Mouse (Mus musculus) forebrain, embryonic 11.5 days (tissue): Measurements from ENCODE around the gene Ugt1a2. TPM values are rescaled to one million over a fixed set of nuclear protein-coding genes. Genes with fewer than 3 reads are reported as not detected.

Experiments used
- ATAC-seq: fragments of 200-750 bp; cut with Nextera tagmentation; replicated peaks from 2 replicates; pipeline ENCODE4 v1.8.0; 2017; ENCODE audit warnings: moderate TSS enrichment; ENCODE audit not compliant: low FRiP score
- DNase-seq: peaks from one replicate; pipeline ENCODE4 v3.0.0-alpha.2; 2017; ENCODE audit warnings: low spot score
- H3K27ac ChIP-seq: fragments of 300-500 bp; sonication (generic); 2 replicates; pipeline ENCODE4 v1.5.1; 2014; ENCODE audit warnings: low read depth, low read length
- H3K27me3 ChIP-seq: fragments of 300-500 bp; sonication (generic); 2 replicates; pipeline ENCODE4 v1.6.1; 2014; ENCODE audit warnings: mild to moderate bottlenecking, low read length, mixed read lengths; ENCODE audit not compliant: control insufficient read depth, insufficient read depth
- H3K36me3 ChIP-seq: fragments of 300-500 bp; sonication (generic); 2 replicates; pipeline ENCODE4 v1.6.1; 2014; ENCODE audit warnings: mild to moderate bottlenecking, low read length, moderate library complexity, mixed read lengths; ENCODE audit not compliant: control insufficient read depth, insufficient read depth
- H3K4me1 ChIP-seq: fragments of 300-500 bp; sonication (generic); replicated peaks from 2 replicates; pipeline ENCODE4 v1.6.1; 2014; ENCODE audit warnings: low read length, mixed read lengths; ENCODE audit not compliant: control insufficient read depth, insufficient read depth
- H3K4me2 ChIP-seq: fragments of 300-500 bp; sonication (generic); 2 replicates; pipeline ENCODE4 v1.6.1; 2014; ENCODE audit warnings: low read depth, mild to moderate bottlenecking, low read length, moderate library complexity, mixed read lengths; ENCODE audit not compliant: severe bottlenecking
- H3K4me3 ChIP-seq: fragments of 300-500 bp; sonication (generic); 2 replicates; pipeline ENCODE4 v1.5.1; 2014; ENCODE audit warnings: low read depth, low read length
- H3K9ac ChIP-seq: fragments of 300-500 bp; sonication (generic); 2 replicates; pipeline ENCODE4 v1.6.1; 2014; ENCODE audit warnings: low read length
- H3K9me3 ChIP-seq: fragments of 300-500 bp; sonication (generic); 2 replicates; pipeline ENCODE4 v1.6.1; 2016; ENCODE audit warnings: low read length, mixed read lengths; ENCODE audit not compliant: control insufficient read depth
- WGBS: fragments of 180-500 bp; shearing (Covaris S2); extraction: QIAGEN DNeasy Blood & Tissue Kit; methylation state at CpG from one replicate; pipeline ENCODE4 v1.1.7; 2014; 5-methylcytosine and 5-hydroxymethylcytosine counted together
- polyA plus RNA-seq: library from polyadenylated mRNA; unstranded; fragments of >200 nt; fragmentation: Nextera tagmentation; extraction: Ambion mirVana; gene quantifications from 2 replicates; pipeline ENCODE4 v1.2.1, GENCODE M21; 2014

The Ugt1a2 gene
- polyA plus RNA-seq, 1 experiment from 2014 or later, result not detected

DNA sequence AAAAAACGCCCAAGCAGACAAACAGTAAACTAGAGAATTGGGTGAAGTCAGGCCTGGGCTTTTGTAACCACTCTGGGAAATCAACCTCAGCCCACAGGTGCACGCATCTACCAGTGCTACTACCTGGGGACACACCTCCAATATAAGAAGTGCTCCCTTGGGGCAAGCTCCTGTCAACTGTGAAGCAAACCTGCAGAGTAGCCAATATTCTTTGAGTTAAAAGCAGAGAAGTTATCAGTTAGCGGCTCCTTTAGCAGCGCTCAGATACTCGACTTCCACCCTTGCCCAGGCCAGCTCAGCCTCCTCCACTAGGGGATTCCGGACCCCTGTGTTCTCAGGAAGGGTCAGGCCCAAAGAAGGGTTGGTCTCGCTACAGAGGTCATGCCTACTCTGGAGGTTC, 61.3 kb downstream of the Ugt1a2 start:
- Histone ChIP-seq H3K36me3 (peaks cover 64% of the 10 kb centered on the region), H3K4me3 (no peak overlapping the region), H3K27ac (no peak overlapping the region), H3K27me3 (no peaks in the 10 kb centered on the region), H3K9ac (no peak overlapping the region), H3K4me2 (no peak overlapping the region), H3K9me3 (peaks cover 30% of the 10 kb centered on the region), H3K4me1 (no peaks in the 10 kb centered on the region)
- DNase-seq (no peak), ATAC-seq (no peak)
- 86% methylated on average over 7 of the region's 7 CpGs for WGBS

DNA sequence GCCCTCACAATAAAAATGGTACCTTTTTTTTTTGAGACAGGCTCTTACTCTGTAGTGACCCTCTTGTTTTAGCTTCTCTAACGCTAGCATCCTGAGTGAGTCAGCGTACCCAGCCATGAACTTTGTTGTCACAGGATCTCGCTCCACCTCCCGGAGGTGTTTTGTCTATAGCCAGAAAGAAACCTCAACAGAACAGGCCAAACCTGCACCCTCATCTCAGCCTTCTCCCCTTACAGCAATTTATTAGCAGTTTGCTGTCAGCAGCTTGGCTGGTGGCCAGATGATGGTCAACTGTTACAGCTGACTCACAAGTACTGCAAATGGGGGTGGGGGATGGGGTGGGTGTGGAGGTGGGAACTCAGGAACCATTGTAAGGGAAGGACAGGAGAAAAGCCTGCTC, 61.9 kb downstream of the Ugt1a2 start:
- Histone ChIP-seq H3K36me3 (peaks cover 69% of the 10 kb centered on the region), H3K9me3 (peaks cover 25% of the 10 kb centered on the region), H3K4me1 (no peaks in the 10 kb centered on the region), H3K27ac (no peak overlapping the region), H3K27me3 (no peaks in the 10 kb centered on the region), H3K4me3 (no peak overlapping the region), H3K9ac (no peak overlapping the region), H3K4me2 (no peak overlapping the region)
- no peak for DNase-seq
- WGBS, result 89% methylated on average over 4 of the region's 4 CpGs
- no peak for ATAC-seq

DNA sequence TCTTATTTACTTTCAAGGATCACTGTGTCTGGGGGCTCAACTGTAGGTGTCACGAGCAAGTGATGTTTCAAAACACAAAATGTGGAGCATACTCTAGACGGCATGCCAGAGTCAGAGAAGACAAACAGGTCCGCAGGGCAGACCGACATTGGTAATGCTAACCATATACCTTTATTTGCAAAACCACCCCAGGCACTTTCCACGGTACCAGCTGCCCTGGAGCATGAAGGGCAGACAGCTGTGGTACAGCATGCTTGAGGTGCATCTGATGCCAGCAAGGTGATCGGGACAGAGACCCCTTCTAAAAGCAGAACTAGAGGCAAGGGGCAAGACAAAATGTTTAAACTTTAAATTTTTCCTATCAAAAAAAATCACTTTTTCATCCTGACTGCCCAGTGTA, 62.6 kb downstream of the Ugt1a2 start:
- DNase-seq (no peak), ATAC-seq (no peak)
- Histone ChIP-seq H3K27me3 (no peaks in the 10 kb centered on the region), H3K9ac (no peak overlapping the region), H3K4me1 (no peaks in the 10 kb centered on the region), H3K9me3 (peaks cover 18% of the 10 kb centered on the region), H3K27ac (no peak overlapping the region), H3K36me3 (peaks cover 76% of the 10 kb centered on the region), H3K4me2 (no peak overlapping the region), H3K4me3 (no peak overlapping the region)
- WGBS, result 79% methylated on average over 6 of the region's 6 CpGs

DNA sequence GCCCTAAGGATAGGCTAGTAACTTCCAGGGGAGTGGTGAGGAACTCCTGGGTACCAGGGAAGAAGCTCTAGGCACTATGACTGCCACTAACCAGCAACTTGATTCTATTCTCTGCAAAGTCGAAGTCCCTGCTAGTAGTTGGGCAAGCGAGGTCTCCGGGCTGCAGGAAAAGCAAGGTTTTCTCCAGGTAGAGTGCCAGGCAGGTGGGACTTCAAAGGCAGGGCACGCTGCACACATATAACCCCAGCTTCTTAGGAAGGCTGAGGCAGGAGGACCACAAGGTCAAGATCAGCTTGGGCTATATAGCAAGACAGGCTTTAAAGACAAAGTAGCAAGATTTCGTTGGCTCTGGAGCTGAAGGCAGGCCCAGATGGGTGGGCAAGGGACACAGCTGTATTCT, 63.4 kb downstream of the Ugt1a2 start:
- DNase-seq (no peak), ATAC-seq (no peak)
- H3K27ac ChIP-seq, result no peak overlapping the region
- peaks cover 15% of the 10 kb centered on the region for H3K9me3 ChIP-seq
- H3K4me1 ChIP-seq, result no peaks in the 10 kb centered on the region
- no peak overlapping the region for H3K9ac ChIP-seq
- no peaks in the 10 kb centered on the region for H3K27me3 ChIP-seq
- H3K4me2 ChIP-seq, result no peak overlapping the region
- no peak overlapping the region for H3K4me3 ChIP-seq
- H3K36me3 ChIP-seq, result peaks cover 84% of the 10 kb centered on the region
- WGBS, result 90% methylated on average over 5 of the region's 5 CpGs

DNA sequence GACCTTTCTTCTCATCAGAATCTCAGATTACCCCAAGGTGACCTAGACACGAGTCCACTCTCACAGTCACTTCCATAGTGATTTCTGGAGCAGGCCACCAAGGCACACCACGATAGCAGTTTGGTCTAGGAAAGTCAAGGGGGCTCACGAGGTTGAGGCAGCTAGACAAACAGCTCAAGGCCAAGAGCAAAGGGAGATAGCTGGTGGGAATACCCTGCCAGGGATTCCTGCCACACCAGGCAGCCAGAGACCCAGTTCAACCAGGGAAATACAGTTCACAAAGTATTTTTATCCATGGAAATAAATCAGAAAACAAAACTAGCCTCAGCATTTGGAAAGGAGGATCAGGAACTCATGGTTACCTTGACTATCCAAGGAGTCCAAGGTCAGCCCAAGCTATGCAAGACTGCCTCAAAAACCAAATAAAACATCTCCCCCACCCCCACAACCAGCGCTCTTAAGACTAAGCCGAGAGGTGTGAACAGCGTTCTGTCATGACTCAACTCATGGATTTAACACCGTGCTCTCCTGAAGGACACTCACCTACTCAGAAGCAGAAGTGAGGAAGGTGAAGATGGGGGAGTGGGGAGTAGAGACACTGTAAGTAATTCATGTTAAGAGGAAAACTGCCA, 64.0 kb downstream of the Ugt1a2 start:
- Histone ChIP-seq H3K4me2 (no peak overlapping the region), H3K27me3 (no peaks in the 10 kb centered on the region), H3K27ac (no peak overlapping the region), H3K9ac (no peak overlapping the region), H3K36me3 (peaks cover 90% of the 10 kb centered on the region), H3K4me1 (no peaks in the 10 kb centered on the region), H3K4me3 (no peak overlapping the region), H3K9me3 (peaks cover 12% of the 10 kb centered on the region)
- 89% methylated on average over 7 of the region's 7 CpGs for WGBS
- DNase-seq (no peak), ATAC-seq (no peak)

DNA sequence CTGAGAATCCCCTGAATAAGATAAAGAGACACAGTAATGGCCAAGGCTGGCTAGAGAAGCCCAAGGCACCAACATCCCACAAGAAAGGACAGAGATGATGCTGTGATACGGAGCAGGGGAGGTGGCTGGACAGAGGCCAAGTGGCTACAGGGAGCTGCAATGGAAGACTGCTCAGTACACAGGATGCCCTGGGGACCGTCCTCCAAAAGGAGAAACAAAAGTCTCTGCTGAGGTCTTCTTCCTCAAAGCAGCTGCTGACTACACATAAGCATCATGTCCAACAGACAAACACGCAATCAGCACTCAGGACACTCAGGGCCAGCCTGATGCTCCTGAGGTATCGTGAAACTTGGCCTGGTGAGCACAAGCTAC, 64.5 kb downstream of the Ugt1a2 start:
- no peak for DNase-seq
- no peak for ATAC-seq
- no peak overlapping the region for H3K9ac ChIP-seq
- H3K4me2 ChIP-seq, result no peak overlapping the region
- WGBS, result 79% methylated on average over 4 of the region's 4 CpGs
- no peaks in the 10 kb centered on the region for H3K4me1 ChIP-seq
- peaks cover 12% of the 10 kb centered on the region for H3K9me3 ChIP-seq
- no peak overlapping the region for H3K4me3 ChIP-seq
- peaks cover 92% of the 10 kb centered on the region for H3K36me3 ChIP-seq
- H3K27ac ChIP-seq, result no peak overlapping the region
- no peaks in the 10 kb centered on the region for H3K27me3 ChIP-seq

DNA sequence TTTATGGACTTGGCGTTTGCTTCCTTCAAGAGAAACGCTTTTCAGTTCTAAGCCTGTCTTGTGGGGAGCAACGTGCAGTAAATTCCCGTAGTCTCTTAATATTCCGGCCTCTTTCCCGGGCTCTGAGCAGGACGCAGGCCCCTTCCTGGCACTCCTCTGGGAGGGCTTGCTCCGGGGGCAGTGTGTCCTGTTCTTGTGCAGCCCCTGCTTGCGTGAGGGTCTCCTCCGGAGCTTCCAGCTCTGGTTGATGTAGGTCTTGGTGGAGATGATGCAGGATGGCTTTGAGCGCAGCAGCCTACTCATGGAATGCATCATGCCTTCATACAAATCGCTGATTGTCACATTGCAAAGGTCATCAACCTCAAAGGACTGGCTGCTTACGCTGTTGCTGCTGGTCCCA, 65.7 kb downstream of the Ugt1a2 start:
- Histone ChIP-seq H3K9me3 (peaks cover 3% of the 10 kb centered on the region; the same call in 1 of the 2 replicates), H3K27ac (no peak overlapping the region), H3K9ac (no peak overlapping the region), H3K4me2 (no peak overlapping the region), H3K36me3 (peaks cover 89% of the 10 kb centered on the region), H3K4me3 (no peak overlapping the region), H3K4me1 (no peaks in the 10 kb centered on the region), H3K27me3 (no peaks in the 10 kb centered on the region)
- WGBS, result 90% methylated on average over 13 of the region's 13 CpGs
- ATAC-seq (no peak), DNase-seq (no peak)

DNA sequence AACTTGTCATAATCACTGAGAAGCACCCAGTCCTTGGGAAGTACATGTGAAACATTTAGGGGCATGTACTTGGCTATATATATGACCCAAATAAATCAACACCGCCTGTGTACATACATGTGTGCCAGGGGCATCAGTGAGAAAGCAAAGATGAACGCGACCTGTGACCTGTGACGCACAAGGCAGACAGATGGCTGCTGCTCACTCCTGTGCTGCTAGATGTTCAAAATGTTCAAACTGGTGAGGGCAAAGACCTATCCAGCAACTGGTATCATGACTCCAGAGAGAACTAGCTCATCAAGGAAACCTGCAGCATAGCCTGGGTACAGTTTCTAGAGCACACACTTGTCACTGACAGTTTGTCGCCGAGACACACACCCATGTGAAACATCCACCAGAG, 67.1 kb downstream of the Ugt1a2 start:
- ATAC-seq, result 0 out of 2 replicates have a peak, but pooled peaks have one; percentile 1
- Histone ChIP-seq H3K9ac (no peak overlapping the region), H3K36me3 (peaks cover 86% of the 10 kb centered on the region), H3K27ac (no peak overlapping the region), H3K4me2 (no peak overlapping the region), H3K4me1 (no peaks in the 10 kb centered on the region), H3K9me3 (peaks cover 3% of the 10 kb centered on the region; the same call in 1 of the 2 replicates), H3K27me3 (no peaks in the 10 kb centered on the region), H3K4me3 (no peak overlapping the region)
- DNase-seq, result no peak
- 94% methylated on average over 6 of the region's 6 CpGs for WGBS

DNA sequence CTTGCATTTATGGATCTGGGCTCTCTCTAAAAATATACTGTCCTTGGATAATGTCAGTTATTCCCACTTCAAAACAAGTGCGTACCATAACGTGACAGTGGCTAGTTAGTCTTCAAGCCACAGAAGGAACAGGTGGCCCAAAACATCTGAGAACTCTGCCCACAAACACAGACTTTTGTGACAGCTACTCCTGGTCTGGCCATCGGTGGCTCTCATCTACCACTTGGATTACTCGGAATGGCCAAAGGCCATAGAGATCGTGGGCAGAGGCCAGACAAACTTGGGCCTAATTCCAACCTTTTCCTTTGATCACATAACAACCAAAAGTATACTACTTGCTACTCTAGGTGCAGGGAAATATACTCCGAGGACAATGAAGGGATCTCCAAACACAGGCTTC, 67.7 kb downstream of the Ugt1a2 start:
- Histone ChIP-seq H3K9ac (no peak overlapping the region), H3K9me3 (peaks cover 3% of the 10 kb centered on the region; the same call in 1 of the 2 replicates), H3K4me3 (no peak overlapping the region), H3K4me2 (no peak overlapping the region), H3K36me3 (peaks cover 84% of the 10 kb centered on the region), H3K27ac (no peak overlapping the region), H3K27me3 (no peaks in the 10 kb centered on the region), H3K4me1 (no peaks in the 10 kb centered on the region)
- DNase-seq (no peak), ATAC-seq (no peak)
- 84% methylated on average over 6 of the region's 6 CpGs for WGBS
